Mouse (Mus musculus): Measurements from ENCODE around the gene Aff1. TPM values are rescaled to one million over a fixed set of nuclear protein-coding genes. Genes with fewer than 3 reads are reported as not detected.

Aff1 gene
- polyA plus RNA-seq, 1 experiment from 2014 or later, result 9.1 TPM

DNA sequence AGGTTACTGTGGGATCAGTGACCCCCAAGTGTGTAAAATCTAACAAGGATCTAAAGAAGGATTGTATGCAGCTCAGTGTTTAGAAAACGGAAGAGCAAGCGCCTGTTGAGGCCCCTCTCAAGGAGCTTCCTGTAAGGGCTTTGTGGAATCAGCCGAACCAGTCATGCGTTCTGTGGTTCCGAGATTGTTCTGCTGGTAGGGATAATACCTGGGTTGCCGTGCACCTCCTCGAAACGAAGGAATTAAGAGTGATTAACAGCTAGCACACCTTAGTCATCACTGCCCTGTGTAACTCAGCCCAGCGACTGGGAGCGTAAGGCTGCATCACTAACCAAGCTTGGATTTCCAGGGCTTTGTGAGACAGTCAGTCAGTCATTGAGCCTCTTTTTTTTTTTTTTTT, 87.7 kb downstream of the Aff1 start:
- H3K4me3 ChIP-seq (ENCODE audit: low read depth, low read length), result no peak overlapping the region
- no peak overlapping the region for H3K4me2 ChIP-seq (ENCODE audit: low read depth, severe bottlenecking)
- H3K9me3 ChIP-seq (ENCODE audit: control insufficient read depth, low read length), result no peaks in the 10 kb centered on the region
- no peak for DNase-seq (ENCODE audit: low spot score)
- no peak overlapping the region for H3K27ac ChIP-seq (replicated peaks; ENCODE audit: low read depth, low read length)
- no peak for ATAC-seq (ENCODE audit: insufficient number of reproducible peaks, low FRiP score, low TSS enrichment, low read depth)
- H3K27me3 ChIP-seq (ENCODE audit: control insufficient read depth, insufficient read depth, low read length), result no peaks in the 10 kb centered on the region
- H3K36me3 ChIP-seq (ENCODE audit: control insufficient read depth, insufficient read depth, low read length), result peaks cover 2% of the 10 kb centered on the region; the same call in 1 of the 2 replicates
- peaks cover 24% of the 10 kb centered on the region for H3K4me1 ChIP-seq (ENCODE audit: control insufficient read depth, insufficient read depth, low read length)
- no peak overlapping the region for H3K9ac ChIP-seq (ENCODE audit: low read length)
- WGBS, result 33% methylated on average over 10 of the region's 10 CpGs

DNA sequence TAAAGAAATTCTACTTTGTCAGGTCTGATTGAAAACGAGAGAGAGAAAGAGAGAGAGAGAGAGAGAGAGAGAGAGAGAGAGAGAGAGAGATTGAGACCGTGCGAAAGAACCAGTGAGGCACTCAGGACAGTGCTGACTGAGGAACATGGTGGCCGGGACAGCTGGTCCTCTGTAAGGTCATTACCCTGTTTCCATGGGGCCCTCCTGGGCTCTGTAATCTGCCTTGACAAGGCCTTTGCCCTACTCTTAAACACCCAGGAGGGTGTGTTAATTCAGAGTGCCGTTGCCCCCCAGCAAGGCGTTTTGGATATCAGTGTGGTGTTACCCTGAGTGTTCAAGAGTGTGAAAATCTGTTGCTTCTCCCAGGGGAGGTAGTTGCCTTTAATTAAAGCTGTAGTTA, 88.1 kb downstream of the Aff1 start:
- DNase-seq (ENCODE audit: low spot score) (no peak), ATAC-seq (ENCODE audit: insufficient number of reproducible peaks, low FRiP score, low TSS enrichment, low read depth) (no peak)
- H3K36me3 ChIP-seq (ENCODE audit: control insufficient read depth, insufficient read depth, low read length), result peaks cover 2% of the 10 kb centered on the region; the same call in 1 of the 2 replicates
- no peaks in the 10 kb centered on the region for H3K9me3 ChIP-seq (ENCODE audit: control insufficient read depth, low read length)
- H3K4me2 ChIP-seq (ENCODE audit: low read depth, severe bottlenecking), result no peak overlapping the region
- H3K9ac ChIP-seq (ENCODE audit: low read length), result no peak overlapping the region
- 16% methylated on average over 6 of the region's 6 CpGs for WGBS
- H3K4me3 ChIP-seq (ENCODE audit: low read depth, low read length), result no peak overlapping the region
- H3K4me1 ChIP-seq (ENCODE audit: control insufficient read depth, insufficient read depth, low read length), result peaks cover 21% of the 10 kb centered on the region
- H3K27ac ChIP-seq (replicated peaks; ENCODE audit: low read depth, low read length), result no peak overlapping the region
- no peaks in the 10 kb centered on the region for H3K27me3 ChIP-seq (ENCODE audit: control insufficient read depth, insufficient read depth, low read length)

DNA sequence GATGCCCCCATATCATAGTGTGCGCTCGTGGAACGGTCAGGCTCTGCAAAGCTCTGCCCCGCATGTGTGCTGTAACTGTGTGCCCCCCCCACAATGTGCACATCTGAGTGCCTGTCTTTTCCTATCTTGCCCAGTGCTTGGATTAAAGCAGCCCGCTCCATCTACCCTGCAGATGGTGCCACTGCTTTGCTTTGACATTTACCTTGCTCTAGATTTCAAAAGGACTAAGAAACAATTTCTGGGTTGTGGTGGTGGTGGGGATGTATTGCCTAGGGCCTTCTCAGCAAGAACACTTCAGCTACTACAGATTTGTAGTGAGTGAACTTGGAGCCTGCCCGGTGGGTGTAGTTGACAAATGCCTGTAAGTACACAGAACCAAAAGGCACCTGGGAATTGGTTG, 88.7 kb downstream of the Aff1 start:
- no peak overlapping the region for H3K27ac ChIP-seq (replicated peaks; ENCODE audit: low read depth, low read length)
- H3K27me3 ChIP-seq (ENCODE audit: control insufficient read depth, insufficient read depth, low read length), result no peaks in the 10 kb centered on the region
- H3K4me3 ChIP-seq (ENCODE audit: low read depth, low read length), result no peak overlapping the region
- no peak for DNase-seq (ENCODE audit: low spot score)
- no peak overlapping the region for H3K4me2 ChIP-seq (ENCODE audit: low read depth, severe bottlenecking)
- 68% methylated on average over 6 of the region's 6 CpGs for WGBS
- peaks cover 2% of the 10 kb centered on the region; the same call in 1 of the 2 replicates for H3K36me3 ChIP-seq (ENCODE audit: control insufficient read depth, insufficient read depth, low read length)
- H3K9ac ChIP-seq (ENCODE audit: low read length), result no peak overlapping the region
- H3K9me3 ChIP-seq (ENCODE audit: control insufficient read depth, low read length), result no peaks in the 10 kb centered on the region
- no peak for ATAC-seq (ENCODE audit: insufficient number of reproducible peaks, low FRiP score, low TSS enrichment, low read depth)
- peaks cover 21% of the 10 kb centered on the region for H3K4me1 ChIP-seq (ENCODE audit: control insufficient read depth, insufficient read depth, low read length)

DNA sequence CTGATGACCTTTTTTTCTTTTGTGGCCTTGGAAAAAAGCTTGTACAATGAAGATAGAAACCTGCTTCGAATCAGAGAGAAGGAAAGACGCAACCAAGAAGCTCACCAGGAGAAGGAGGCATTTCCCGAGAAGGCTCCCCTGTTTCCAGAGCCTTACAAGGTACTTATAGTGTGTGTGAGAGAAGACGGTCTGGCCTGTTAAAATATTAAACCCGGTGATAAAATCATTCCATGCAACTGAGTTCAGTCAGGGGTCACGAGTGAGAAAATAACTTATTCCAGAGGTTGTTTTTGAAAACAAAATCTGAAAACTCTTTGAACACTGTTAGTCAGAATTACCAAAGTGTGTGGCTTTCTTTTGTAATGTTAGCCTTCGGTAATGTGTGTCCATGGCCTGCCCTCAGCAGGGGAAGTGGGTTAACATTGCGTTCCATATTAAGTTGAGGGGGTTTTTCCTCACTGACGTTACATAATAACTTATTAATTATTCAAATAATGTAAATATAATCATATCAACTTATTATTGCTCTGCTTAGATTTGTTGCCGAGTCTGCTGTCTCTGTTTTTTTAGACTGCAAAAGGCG, 91.0 kb downstream of the Aff1 start:
- Histone ChIP-seq H3K4me1 (ENCODE audit: control insufficient read depth, insufficient read depth, low read length) (peaks cover 13% of the 10 kb centered on the region), H3K9me3 (ENCODE audit: control insufficient read depth, low read length) (no peaks in the 10 kb centered on the region), H3K9ac (ENCODE audit: low read length) (no peak overlapping the region), H3K4me2 (ENCODE audit: low read depth, severe bottlenecking) (no peak overlapping the region), H3K4me3 (ENCODE audit: low read depth, low read length) (no peak overlapping the region), H3K27ac (replicated peaks; ENCODE audit: low read depth, low read length) (no peak overlapping the region), H3K36me3 (ENCODE audit: control insufficient read depth, insufficient read depth, low read length) (peaks cover 2% of the 10 kb centered on the region; the same call in 1 of the 2 replicates), H3K27me3 (ENCODE audit: control insufficient read depth, insufficient read depth, low read length) (no peaks in the 10 kb centered on the region)
- 85% methylated on average over 11 of the region's 11 CpGs for WGBS
- ATAC-seq (ENCODE audit: insufficient number of reproducible peaks, low FRiP score, low TSS enrichment, low read depth) (no peak), DNase-seq (ENCODE audit: low spot score) (no peak)

DNA sequence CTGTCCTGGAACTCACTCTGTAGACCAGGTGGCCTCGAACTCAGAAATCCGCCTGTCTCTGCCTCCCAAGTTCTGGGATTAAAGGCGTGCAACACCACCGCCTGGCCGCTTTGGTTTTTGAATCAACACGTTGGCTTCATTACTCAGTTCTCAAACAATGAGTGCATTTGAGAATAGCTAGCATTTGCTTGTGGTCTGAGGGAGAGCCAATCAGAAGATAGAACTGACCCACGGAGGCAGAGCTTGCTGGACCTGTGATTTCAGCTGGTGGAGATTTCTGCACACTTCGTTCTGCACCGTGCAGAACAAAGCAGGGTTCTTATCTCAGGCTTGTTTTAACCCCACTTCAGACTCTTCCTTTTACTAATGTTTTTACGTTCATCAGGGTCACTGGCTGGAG, 93.9 kb downstream of the Aff1 start:
- DNase-seq (ENCODE audit: low spot score), result no peak
- no peaks in the 10 kb centered on the region for H3K27me3 ChIP-seq (ENCODE audit: control insufficient read depth, insufficient read depth, low read length)
- no peak overlapping the region for H3K27ac ChIP-seq (replicated peaks; ENCODE audit: low read depth, low read length)
- 86% methylated on average over 10 of the region's 10 CpGs for WGBS
- H3K36me3 ChIP-seq (ENCODE audit: control insufficient read depth, insufficient read depth, low read length), result peaks cover 2% of the 10 kb centered on the region; the same call in 1 of the 2 replicates
- no peak overlapping the region for H3K9ac ChIP-seq (ENCODE audit: low read length)
- no peak overlapping the region for H3K4me2 ChIP-seq (ENCODE audit: low read depth, severe bottlenecking)
- no peaks in the 10 kb centered on the region for H3K9me3 ChIP-seq (ENCODE audit: control insufficient read depth, low read length)
- ATAC-seq (ENCODE audit: insufficient number of reproducible peaks, low FRiP score, low TSS enrichment, low read depth), result no peak
- H3K4me3 ChIP-seq (ENCODE audit: low read depth, low read length), result no peak overlapping the region
- H3K4me1 ChIP-seq (ENCODE audit: control insufficient read depth, insufficient read depth, low read length), result 0 out of 2 replicates have a peak, but pooled peaks cover 5% of the 10 kb centered on the region

DNA sequence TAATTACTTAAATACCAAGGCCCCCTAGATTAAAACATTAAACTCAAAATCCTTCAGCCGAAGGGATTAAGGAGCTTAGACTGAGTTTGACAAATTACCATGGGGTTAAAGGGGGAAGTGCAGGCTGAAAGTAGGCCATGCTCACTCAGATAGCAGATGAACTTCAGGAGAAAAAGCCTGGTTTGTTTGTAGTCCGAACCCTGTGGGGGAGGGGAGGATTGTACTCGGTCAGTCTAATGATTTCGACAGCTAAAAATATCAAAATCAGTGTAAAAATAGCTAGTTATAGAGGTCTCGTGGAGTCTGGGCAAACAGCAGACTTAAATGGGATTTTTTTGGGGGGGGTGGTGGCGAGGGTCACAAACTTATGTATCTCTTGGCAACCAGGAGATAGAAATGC, 96.3 kb downstream of the Aff1 start:
- no peak for DNase-seq (ENCODE audit: low spot score)

DNA sequence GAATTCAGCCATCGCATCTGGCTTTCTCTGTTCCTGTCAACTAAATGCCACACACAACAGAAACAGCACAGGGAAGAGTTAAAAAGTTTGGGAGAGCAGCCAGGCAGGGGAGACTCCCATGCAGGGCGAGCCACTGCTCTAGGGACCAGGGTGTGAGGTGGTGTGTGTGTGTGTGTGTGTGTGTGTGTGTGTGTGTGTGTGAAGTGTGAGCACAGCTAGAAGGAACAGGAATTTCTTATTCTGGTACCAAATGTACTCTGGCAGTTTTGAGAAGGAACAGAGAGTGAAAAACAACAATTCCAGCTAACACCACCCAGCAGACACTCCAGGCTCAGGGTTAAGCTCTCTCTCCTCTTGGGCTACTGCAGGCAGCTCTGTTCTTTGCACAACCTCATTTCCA, 96.8 kb downstream of the Aff1 start:
- 0 out of 2 replicates have a peak, but pooled peaks cover 5% of the 10 kb centered on the region for H3K4me1 ChIP-seq (ENCODE audit: control insufficient read depth, insufficient read depth, low read length)
- H3K27me3 ChIP-seq (ENCODE audit: control insufficient read depth, insufficient read depth, low read length), result no peaks in the 10 kb centered on the region
- H3K4me3 ChIP-seq (ENCODE audit: low read depth, low read length), result no peak overlapping the region
- ATAC-seq (ENCODE audit: insufficient number of reproducible peaks, low FRiP score, low TSS enrichment, low read depth) (no peak), DNase-seq (ENCODE audit: low spot score) (no peak)
- no peak overlapping the region for H3K4me2 ChIP-seq (ENCODE audit: low read depth, severe bottlenecking)
- no peak overlapping the region for H3K9ac ChIP-seq (ENCODE audit: low read length)
- H3K9me3 ChIP-seq (ENCODE audit: control insufficient read depth, low read length), result no peaks in the 10 kb centered on the region
- peaks cover 2% of the 10 kb centered on the region; the same call in 1 of the 2 replicates for H3K36me3 ChIP-seq (ENCODE audit: control insufficient read depth, insufficient read depth, low read length)
- 38% methylated on average over 2 of the region's 2 CpGs for WGBS
- no peak overlapping the region for H3K27ac ChIP-seq (replicated peaks; ENCODE audit: low read depth, low read length)

More for the DNA sequence above, 96.3 kb downstream of the Aff1 start:
- H3K27ac ChIP-seq (replicated peaks; ENCODE audit: low read depth, low read length), result no peak overlapping the region
- H3K27me3 ChIP-seq (ENCODE audit: control insufficient read depth, insufficient read depth, low read length), result no peaks in the 10 kb centered on the region
- no peak for ATAC-seq (ENCODE audit: insufficient number of reproducible peaks, low FRiP score, low TSS enrichment, low read depth)
- H3K4me1 ChIP-seq (ENCODE audit: control insufficient read depth, insufficient read depth, low read length), result 0 out of 2 replicates have a peak, but pooled peaks cover 5% of the 10 kb centered on the region
- peaks cover 2% of the 10 kb centered on the region; the same call in 1 of the 2 replicates for H3K36me3 ChIP-seq (ENCODE audit: control insufficient read depth, insufficient read depth, low read length)
- 41% methylated on average over 6 of the region's 6 CpGs for WGBS
- no peak overlapping the region for H3K4me2 ChIP-seq (ENCODE audit: low read depth, severe bottlenecking)
- H3K9me3 ChIP-seq (ENCODE audit: control insufficient read depth, low read length), result no peaks in the 10 kb centered on the region
- no peak overlapping the region for H3K4me3 ChIP-seq (ENCODE audit: low read depth, low read length)
- no peak overlapping the region for H3K9ac ChIP-seq (ENCODE audit: low read length)

DNA sequence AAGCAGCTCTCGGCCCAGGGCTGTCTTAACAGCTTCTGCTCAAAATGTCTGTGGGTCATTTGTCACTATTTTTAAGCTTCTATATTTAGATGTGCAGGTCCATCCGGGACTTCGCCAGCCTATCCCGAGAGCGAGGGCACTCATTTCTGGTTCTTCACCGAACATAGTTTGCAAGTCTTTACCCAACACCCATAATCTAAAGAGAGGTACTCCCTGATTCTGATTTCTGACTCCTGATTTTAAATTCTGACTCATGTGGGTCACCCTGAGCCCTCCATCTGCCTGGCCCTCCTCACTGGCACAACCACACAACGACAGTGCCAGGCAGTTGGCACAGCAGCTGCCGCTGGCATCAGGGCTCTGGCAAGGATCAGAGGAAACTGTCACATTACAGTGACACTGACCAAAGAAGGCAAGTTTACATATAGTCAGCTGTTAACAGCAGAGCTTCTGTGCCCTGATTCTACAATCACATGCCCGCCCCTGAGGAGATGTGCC, 97.5 kb downstream of the Aff1 start:
- Histone ChIP-seq H3K36me3 (ENCODE audit: control insufficient read depth, insufficient read depth, low read length) (no peaks in the 10 kb centered on the region), H3K9me3 (ENCODE audit: control insufficient read depth, low read length) (no peaks in the 10 kb centered on the region), H3K4me3 (ENCODE audit: low read depth, low read length) (no peak overlapping the region), H3K4me2 (ENCODE audit: low read depth, severe bottlenecking) (no peak overlapping the region), H3K27me3 (ENCODE audit: control insufficient read depth, insufficient read depth, low read length) (no peaks in the 10 kb centered on the region), H3K4me1 (ENCODE audit: control insufficient read depth, insufficient read depth, low read length) (0 out of 2 replicates have a peak, but pooled peaks cover 5% of the 10 kb centered on the region), H3K27ac (replicated peaks; ENCODE audit: low read depth, low read length) (no peak overlapping the region), H3K9ac (ENCODE audit: low read length) (no peak overlapping the region)
- WGBS, result 88% methylated on average over 9 of the region's 9 CpGs
- no peak for ATAC-seq (ENCODE audit: insufficient number of reproducible peaks, low FRiP score, low TSS enrichment, low read depth)
- DNase-seq (ENCODE audit: low spot score), result no peak
